Mouse (Mus musculus) neutrophil, adult 83 days (primary cell): ENCODE measurements around the gene Myct1. TPM values are rescaled to one million over a fixed set of nuclear protein-coding genes. Genes with fewer than 3 reads are reported as not detected.

ENCODE experiments used
- total RNA-seq, 2 experiments: library from RNA; stranded (reverse); gene quantifications; one replicate each; pipeline ENCODE4 v1.2.4; 2023

The Myct1 gene
- not detected for total RNA-seq

DNA sequence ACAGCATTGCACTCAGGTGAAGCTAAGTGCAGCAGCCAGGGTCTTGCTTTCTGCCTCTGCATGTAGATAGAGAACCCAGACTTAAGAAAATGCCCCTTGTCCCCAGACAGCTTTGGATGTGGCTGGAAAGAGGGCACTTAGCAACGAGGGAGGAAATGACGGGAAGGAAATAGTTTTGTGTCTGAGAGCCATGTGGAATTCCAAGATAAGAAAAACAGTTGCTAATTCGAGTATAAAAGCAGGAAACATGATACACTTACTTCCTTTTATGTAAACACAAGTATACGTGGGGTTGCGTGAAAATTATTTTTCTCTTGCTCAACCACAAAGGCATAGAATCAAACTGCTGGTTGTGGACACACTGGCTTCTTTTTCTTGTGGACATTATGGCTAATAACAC lies at the start of gene Myct1:
Myct1 (plus strand) TSS at position 312 of the 400 bp plus-strand sequence.

DNA sequence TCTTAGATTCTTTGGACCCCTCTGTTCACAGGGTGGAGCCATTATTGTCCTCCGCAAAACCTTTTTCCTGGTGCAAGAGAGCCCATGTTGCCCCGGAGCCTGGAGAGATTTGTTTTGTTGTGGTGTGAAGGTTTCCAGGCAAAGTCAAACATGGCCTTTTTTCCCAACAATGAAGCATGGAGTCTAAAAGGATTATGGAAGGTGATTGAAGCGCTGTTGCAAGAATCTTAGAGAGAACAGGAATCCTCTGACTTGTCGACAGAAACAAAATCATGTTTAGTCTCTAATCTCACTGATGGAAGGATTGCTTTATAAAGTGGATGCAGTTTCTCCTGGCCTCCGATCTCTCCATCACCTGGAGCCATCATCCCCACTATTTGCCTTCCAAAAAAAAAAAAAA lies 42.2 kb upstream of the Myct1 start, which contains the start of gene Syne1:
Syne1 (minus strand) TSS at position 101 of the 400 bp plus-strand sequence.

DNA sequence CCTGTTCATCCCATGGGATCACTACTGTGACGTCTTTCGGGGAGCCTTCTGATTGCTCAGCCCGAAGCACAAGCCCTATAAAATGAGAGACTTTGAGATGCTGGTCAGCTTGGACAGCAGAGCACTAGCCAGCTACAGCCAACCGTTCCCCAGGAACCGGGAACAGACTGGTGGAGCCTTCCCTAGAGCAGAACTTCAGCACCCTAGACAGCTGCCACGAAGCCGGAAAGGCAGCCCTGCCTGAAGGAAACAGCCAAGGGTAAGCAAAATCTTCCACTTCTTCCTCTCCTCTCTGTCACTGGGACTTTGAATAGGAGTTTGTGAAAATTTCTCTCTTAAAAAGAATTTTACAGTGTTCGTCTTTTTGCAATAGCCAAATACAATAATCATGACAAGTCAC lies 45.5 kb downstream of the Myct1 start, which contains the start of gene Vip:
Vip (plus strand) TSS at position 107 of the 400 bp plus-strand sequence.

Other genes with a start within 250 kb of the Myct1 start
- gene Syne1, start 42.3 kb upstream of the Myct1 start, total RNA-seq = 100 to 1,000 TPM; 509 to 539 TPM
- not detected for gene Vip, start 45.4 kb downstream of the Myct1 start, total RNA-seq
- gene Fbxo5, start 211.8 kb downstream of the Myct1 start, total RNA-seq = 10 to 100 TPM; 27.6 to 29.0 TPM
- gene Mtrf1l, start 230.1 kb downstream of the Myct1 start, total RNA-seq = 1 to 10 TPM; 7.2 to 8.9 TPM